15 mouse cellular contexts compared by ENCODE assay signal in the genomic region with DNA sequence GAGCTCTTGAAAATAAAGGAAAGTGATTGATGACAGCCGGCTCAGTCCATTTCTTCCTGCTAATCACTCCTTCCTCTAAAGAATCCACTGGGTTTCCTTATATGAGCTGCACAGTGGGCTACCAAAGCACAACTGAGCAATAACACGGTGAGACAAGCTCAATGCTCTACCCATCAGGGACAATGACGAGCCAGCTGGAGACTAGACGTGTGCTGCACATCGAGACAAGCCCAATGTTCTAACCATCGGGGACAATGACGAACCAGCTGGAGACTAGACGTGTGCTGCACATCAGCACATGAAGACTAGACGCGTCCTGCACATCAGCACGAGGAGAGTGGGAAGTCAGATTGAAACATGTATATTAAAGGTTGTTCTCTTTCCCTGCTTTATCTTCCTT.
DNase-seq lines count a peak whose midpoint lies in the region; ATAC-seq lines count a peak whose summit lies in the region.
"Had no signal": no experiment of that assay in that cellular context is flagged by ENCODE, and none has a peak within 500 bp of the region (broad histone marks: within the 10 kb centered on the region; RNA-seq: fewer than 3 reads in every experiment).

No protein-coding gene starts in this region.

- no peak overlapping the region for H3K4me3 ChIP-seq in kidney, embryonic 16.5 days (ENCODE audit: low read length)
- no peak overlapping the region for H3K4me3 ChIP-seq in hindbrain, embryonic 11.5 days (ENCODE audit: low read depth, low read length)
- no peak overlapping the region for H3K4me3 ChIP-seq in neural tube, embryonic 12.5 days
- H3K4me3 ChIP-seq in heart, embryonic 10.5 days = no peak overlapping the region
- H3K4me3 ChIP-seq: heart, embryonic 13.5 days; left cerebral cortex, adult 2 months had no signal

- ATAC-seq in kidney, embryonic 16.5 days (ENCODE audit: low FRiP score, low TSS enrichment) = no peak
- peak; percentile 86 for ATAC-seq in hindbrain, embryonic 11.5 days (ENCODE audit: low FRiP score)
- ATAC-seq in neural tube, embryonic 12.5 days (ENCODE audit: low FRiP score, low read depth) = peak; percentile 92
- ATAC-seq in erythroid progenitor cell, adult 5-6 weeks (replicated peaks; ENCODE audit: low FRiP score, poor library complexity, severe bottlenecking) = no peak

- H3K9me3 ChIP-seq in kidney, embryonic 16.5 days (ENCODE audit: low read length) = no peaks in the 10 kb centered on the region
- no peaks in the 10 kb centered on the region for H3K9me3 ChIP-seq in hindbrain, embryonic 11.5 days (ENCODE audit: control insufficient read depth, low read length)
- no peaks in the 10 kb centered on the region for H3K9me3 ChIP-seq in neural tube, embryonic 12.5 days
- H3K9me3 ChIP-seq in heart, embryonic 10.5 days = no peaks in the 10 kb centered on the region
- H3K9me3 ChIP-seq: heart, embryonic 13.5 days had no signal

- H3K27me3 ChIP-seq in kidney, embryonic 16.5 days (ENCODE audit: insufficient read depth, low read length) = no peaks in the 10 kb centered on the region
- no peaks in the 10 kb centered on the region for H3K27me3 ChIP-seq in hindbrain, embryonic 11.5 days (ENCODE audit: control insufficient read depth, insufficient read depth, low read length)
- H3K27me3 ChIP-seq in neural tube, embryonic 12.5 days (replicated peaks) = no peaks in the 10 kb centered on the region
- no peaks in the 10 kb centered on the region for H3K27me3 ChIP-seq in heart, embryonic 10.5 days (ENCODE audit: insufficient read depth, poor library complexity, severe bottlenecking)
- H3K27me3 ChIP-seq: heart, embryonic 13.5 days had no signal

- no peak for DNase-seq in kidney, adult 8-10 months
- peak; percentile 81 for DNase-seq in embryo, embryonic 10 days (ENCODE audit: low spot score)
- DNase-seq in hindbrain, embryonic 11.5 days (ENCODE audit: low spot score) = peak; percentile 73
- no peak for DNase-seq in gastrocnemius, postnatal 36 days
- no peak for DNase-seq in heart, embryonic 10.5 days (ENCODE audit: low spot score)
- DNase-seq: cerebellum, adult 18-20 months; gastrocnemius, postnatal 14 days; kidney, postnatal 10 days; lung, postnatal 14 days; thymus, adult 18-20 months had no signal

- intact Hi-C loops in gastrocnemius, postnatal 36 days (cut with DNase I) = no loop called here

- H3K27ac ChIP-seq in kidney, embryonic 16.5 days (ENCODE audit: low read length) = no peak overlapping the region
- peak overlapping the region; percentile 59; the same call in 1 of the 2 replicates for H3K27ac ChIP-seq in hindbrain, embryonic 11.5 days (ENCODE audit: low read depth, low read length)
- H3K27ac ChIP-seq in neural tube, embryonic 12.5 days = no peak overlapping the region
- no peak overlapping the region for H3K27ac ChIP-seq in heart, embryonic 10.5 days
- H3K27ac ChIP-seq: heart, embryonic 13.5 days; left cerebral cortex, adult 2 months had no signal

- H3K9ac ChIP-seq in kidney, embryonic 16.5 days (replicated peaks; ENCODE audit: low read length) = no peak overlapping the region
- no peak overlapping the region for H3K9ac ChIP-seq in hindbrain, embryonic 11.5 days (ENCODE audit: low read depth, low read length)
- H3K9ac ChIP-seq in neural tube, embryonic 12.5 days = no peak overlapping the region
- H3K9ac ChIP-seq: heart, embryonic 13.5 days had no signal

- no peaks in the 10 kb centered on the region for H3K36me3 ChIP-seq in kidney, embryonic 16.5 days (ENCODE audit: insufficient read depth, low read length)
- H3K36me3 ChIP-seq in hindbrain, embryonic 11.5 days (ENCODE audit: control insufficient read depth, insufficient read depth, low read length) = no peaks in the 10 kb centered on the region
- no peaks in the 10 kb centered on the region for H3K36me3 ChIP-seq in neural tube, embryonic 12.5 days
- no peaks in the 10 kb centered on the region for H3K36me3 ChIP-seq in heart, embryonic 10.5 days
- H3K36me3 ChIP-seq: heart, embryonic 13.5 days had no signal

- H3K4me1 ChIP-seq in kidney, embryonic 16.5 days (ENCODE audit: insufficient read depth, low read length) = no peaks in the 10 kb centered on the region
- H3K4me1 ChIP-seq in hindbrain, embryonic 11.5 days (replicated peaks; ENCODE audit: control insufficient read depth, insufficient read depth, low read length) = no peaks in the 10 kb centered on the region
- H3K4me1 ChIP-seq in neural tube, embryonic 12.5 days = no peaks in the 10 kb centered on the region; the same call in 1 of the 2 replicates
- H3K4me1 ChIP-seq in heart, embryonic 10.5 days = no peaks in the 10 kb centered on the region
- H3K4me1 ChIP-seq: heart, embryonic 13.5 days had no signal

- 0 out of 2 replicates have a peak overlapping the region, but pooled peaks have one; percentile 8 for H3K4me2 ChIP-seq in kidney, embryonic 16.5 days (replicated peaks; ENCODE audit: low read depth, low read length)
- H3K4me2 ChIP-seq in hindbrain, embryonic 11.5 days (replicated peaks; ENCODE audit: low read depth, low read length) = 0 out of 2 replicates have a peak overlapping the region, but pooled peaks have one; percentile 14
- H3K4me2 ChIP-seq in neural tube, embryonic 12.5 days (replicated peaks) = peak overlapping the region; percentile 35; the same call in 1 of the 2 replicates
- H3K4me2 ChIP-seq: heart, embryonic 13.5 days had no signal

- WGBS in kidney, embryonic 16.5 days = 55% methylated on average over 11 of the region's 11 CpGs
- WGBS in hindbrain, embryonic 11.5 days = 33% methylated on average over 11 of the region's 11 CpGs
- 29% methylated on average over 11 of the region's 11 CpGs for WGBS in neural tube, embryonic 12.5 days
- 77% methylated on average over 11 of the region's 11 CpGs for WGBS in heart, embryonic 10.5 days

Comparison
In these comparisons a context has a peak if more than half of its experiments do, and no peak if none do; other contexts are left out.
1. ATAC-seq: peak in hindbrain, embryonic 11.5 days (single experiment) and neural tube, embryonic 12.5 days (single experiment); none in kidney, embryonic 16.5 days (single experiment) and erythroid progenitor cell, adult 5-6 weeks (single experiment).
2. DNase-seq: peak in embryo, embryonic 10 days (single experiment) and hindbrain, embryonic 11.5 days (single experiment); none in kidney, adult 8-10 months (0 of 2), gastrocnemius, postnatal 36 days (0 of 2) and heart, embryonic 10.5 days (single experiment).
3. Peak in every context shown above with its lines, with median percentiles within 50 percentile points of each other: H3K4me2 ChIP-seq.